Comparison of ENCODE assay signal across 7 mouse cellular contexts in genomic region chr7:143756125-143757026, GRCm38 (mm10). TPM values are rescaled to one million over a fixed set of nuclear protein-coding genes. Genes with fewer than 3 reads are reported as not detected.
DNase-seq lines count a peak whose midpoint lies in the region; ATAC-seq and TF ChIP-seq lines count a peak whose summit lies in the region.

Gene Osbpl5, minus strand, starts transcription at chr7:143756985.

- no peak within 1 kb of the TSS for H3K27ac ChIP-seq in embryonic facial prominence, embryonic 14.5 days (replicated peaks; ENCODE audit: low read depth, low read length)
- H3K27ac ChIP-seq in olfactory bulb, adult 2 months (ENCODE audit: insufficient read depth, low read depth, low read length) = no peak within 1 kb of the TSS

- H3K9ac ChIP-seq in embryonic facial prominence, embryonic 14.5 days (ENCODE audit: low read depth, low read length) = peak within 1 kb of the TSS; percentile 55

- TF ChIP-seq CTCF in olfactory bulb, adult 2 months (IDR thresholded peaks at IDR 0.05; ENCODE audit: insufficient read depth, low read depth, low read length) = no peak

- H3K27me3 ChIP-seq in embryonic facial prominence, embryonic 14.5 days (replicated peaks; ENCODE audit: control insufficient read depth, insufficient read depth, low read length) = no peaks in the 10 kb centered on the region; the same call in none of the 2 replicates

- intact Hi-C loops in heart, postnatal 10 days (cut with DNase I) = loop anchor here (10.0 kb wide), 1 partner anchor 602 kb away; no protein-coding TSS in a partner anchor
- intact Hi-C loops in left cerebral cortex, postnatal 36 days (cut with DNase I) = loop anchor here (10.0 kb wide), 1 partner anchor 272 kb away; no protein-coding TSS in a partner anchor

- peak within 1 kb of the TSS; percentile 67 for H3K4me2 ChIP-seq in embryonic facial prominence, embryonic 14.5 days (ENCODE audit: low read depth, low read length)

- H3K4me3 ChIP-seq in embryonic facial prominence, embryonic 14.5 days (ENCODE audit: low read depth, low read length) = peak within 1 kb of the TSS; percentile 37
- peak within 1 kb of the TSS; percentile 39 for H3K4me3 ChIP-seq in olfactory bulb, adult 2 months (ENCODE audit: insufficient read depth, low read depth, low read length)

- H3K4me1 ChIP-seq in embryonic facial prominence, embryonic 14.5 days (ENCODE audit: control insufficient read depth, insufficient read depth, low read length) = 0 out of 2 replicates have a peak, but pooled peaks cover 7% of the 10 kb centered on the region
- peaks cover 10% of the 10 kb centered on the region for H3K4me1 ChIP-seq in olfactory bulb, adult 2 months (ENCODE audit: control insufficient read depth, insufficient read depth, low read length)

- peak; percentile 19; the same call in 1 of the 2 replicates for ATAC-seq in embryonic facial prominence, embryonic 14.5 days (ENCODE audit: low read depth)

- H3K36me3 ChIP-seq in embryonic facial prominence, embryonic 14.5 days (ENCODE audit: control insufficient read depth, insufficient read depth, low read length) = no peaks in the 10 kb centered on the region

- no peaks in the 10 kb centered on the region for H3K9me3 ChIP-seq in embryonic facial prominence, embryonic 14.5 days (ENCODE audit: control insufficient read depth, low read length)

- TF ChIP-seq POLR2A in olfactory bulb, adult 2 months (IDR thresholded peaks at IDR 0.05; ENCODE audit: insufficient read depth, low read depth, low read length) = no peak

- 26% methylated on average over 14 of the region's 22 CpGs for WGBS in embryonic facial prominence, embryonic 14.5 days
- 15% methylated on average over 22 of the region's 22 CpGs for WGBS in olfactory bulb, adult 2 months

- no peak for DNase-seq in urinary bladder, adult 2 months (ENCODE audit: low spot score)
- no peak for DNase-seq in urinary bladder, postnatal 25 days (ENCODE audit: low spot score)
- no peak for DNase-seq in embryonic facial prominence, embryonic 14.5 days (ENCODE audit: low spot score)
- no peak for DNase-seq in heart, postnatal 10 days
- peak; percentile 44 to 46 for DNase-seq in left cerebral cortex, postnatal 36 days (ENCODE audit: low spot score in 2 of 2)
- no peak for DNase-seq in spleen, postnatal 14 days (ENCODE audit: low spot score in 2 of 2)

RNA-seq across cellular contexts. Expression of gene Osbpl5, which starts in this region (rescaled TPM):
- polyA plus RNA-seq in urinary bladder, adult 2 months (2012; rRNA removed) = 67.2 and 73.7 TPM in 2 replicates
- polyA plus RNA-seq in embryonic facial prominence, embryonic 14.5 days (2014; fragmentation: Nextera tagmentation; extraction: Ambion mirVana) = 47.5 and 47.7 TPM in 2 replicates
- total RNA-seq in heart, postnatal 10 days (2021) = 10 to 100 TPM; 28.7 to 32.2 TPM
- total RNA-seq in left cerebral cortex, postnatal 36 days (2021) = 10 to 100 TPM; 31.3 to 43.6 TPM
- polyA plus RNA-seq in olfactory bulb, adult 2 months (2012; ENCODE audit: insufficient read depth, insufficient read length, low replicate concordance, missing spikeins) = not detected in 2 replicates

Comparison
In these comparisons a context has a peak if more than half of its experiments do, and no peak if none do; other contexts are left out.
1. DNase-seq: peak in left cerebral cortex, postnatal 36 days (2 of 2); none in urinary bladder, adult 2 months (single experiment), urinary bladder, postnatal 25 days (single experiment), embryonic facial prominence, embryonic 14.5 days (single experiment), heart, postnatal 10 days (0 of 2) and spleen, postnatal 14 days (0 of 2).